Mouse (Mus musculus) cortical plate, adult 2 months (tissue): ENCODE results near the gene Ppp2r5c.

Source experiments
- CTCF ChIP-seq: fragments of 200-500 bp; IDR thresholded peaks from 2 replicates; pipeline ENCODE4 v1.5.1; 2011; ENCODE audit warnings: mild to moderate bottlenecking, control low read depth, low read length; ENCODE audit not compliant: insufficient read depth; ENCODE audit errors: extremely low read depth
- POLR2A ChIP-seq: fragments of 200-500 bp; IDR thresholded peaks from 2 replicates; pipeline ENCODE4 v1.6.1; 2011; ENCODE audit warnings: mild to moderate bottlenecking, low read length, control low read depth; ENCODE audit not compliant: insufficient read depth; ENCODE audit errors: extremely low read depth

DNA sequence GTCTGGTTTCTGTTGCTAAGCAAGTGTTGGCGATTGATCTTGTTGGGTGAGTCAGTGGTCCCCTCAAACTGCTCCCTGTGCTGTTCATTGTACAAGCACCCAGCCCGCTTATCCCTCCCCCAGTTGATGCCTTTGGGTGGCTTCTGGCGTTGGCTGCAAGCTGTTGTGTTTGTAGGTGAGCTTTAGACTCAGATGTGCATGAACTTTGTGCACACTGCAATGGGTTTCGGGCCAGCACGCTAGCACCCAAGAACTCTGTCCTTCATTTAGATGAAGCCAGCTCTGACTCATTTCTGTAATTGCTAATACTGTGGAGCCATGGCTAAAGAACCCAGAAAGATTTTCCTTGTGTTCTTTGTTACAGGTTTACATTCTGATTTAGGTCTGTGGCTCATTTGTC is 88.4 kb downstream of the Ppp2r5c start:
- TF ChIP-seq POLR2A = no peak
- no peak for TF ChIP-seq CTCF
